Mouse (Mus musculus) midbrain, embryonic 15.5 days (tissue): ENCODE results near the gene Rrp1. TPM values are rescaled to one million over a fixed set of nuclear protein-coding genes. Genes with fewer than 3 reads are reported as not detected.
"Not testable (repeated sequence)": the region's sequence is repeated elsewhere in the genome, so short reads cannot be mapped to it uniquely, and the experiment has no call there.

Experiments
- ATAC-seq: fragments of 200-750 bp; cut with Nextera tagmentation; replicated peaks from 2 replicates; pipeline ENCODE4 v1.8.0; 2017; ENCODE audit warnings: moderate TSS enrichment
- H3K27ac ChIP-seq: fragments of 300-500 bp; sonication (generic); 2 replicates; pipeline ENCODE4 v1.5.1; 2015; ENCODE audit warnings: mild to moderate bottlenecking, inconsistent platforms
- H3K27me3 ChIP-seq: fragments of 300-500 bp; sonication (generic); replicated peaks from 2 replicates; pipeline ENCODE4 v1.6.1; 2015; ENCODE audit warnings: inconsistent platforms
- H3K36me3 ChIP-seq: fragments of 300-500 bp; sonication (generic); replicated peaks from 2 replicates; pipeline ENCODE4 v1.6.1; 2015; ENCODE audit warnings: inconsistent platforms
- H3K4me1 ChIP-seq: fragments of 300-500 bp; sonication (generic); 2 replicates; pipeline ENCODE4 v1.6.1; 2015; ENCODE audit warnings: inconsistent platforms
- H3K4me2 ChIP-seq: fragments of 300-500 bp; sonication (generic); 2 replicates; pipeline ENCODE4 v1.6.1; 2015; ENCODE audit warnings: inconsistent platforms, mild to moderate bottlenecking, moderate library complexity
- H3K4me3 ChIP-seq: fragments of 300-500 bp; sonication (generic); 2 replicates; pipeline ENCODE4 v1.5.1; 2015; ENCODE audit warnings: mild to moderate bottlenecking, inconsistent platforms
- H3K9ac ChIP-seq: fragments of 300-500 bp; sonication (generic); 2 replicates; pipeline ENCODE4 v1.6.1; 2015; ENCODE audit warnings: mild to moderate bottlenecking, inconsistent platforms
- H3K9me3 ChIP-seq: fragments of 300-500 bp; sonication (generic); 2 replicates; pipeline ENCODE4 v1.6.1; 2016; ENCODE audit warnings: inconsistent platforms
- WGBS: fragments of 180-500 bp; shearing (Covaris S2); methylation state at CpG from one replicate; pipeline ENCODE4 v1.1.7; 2015; ENCODE audit warnings: mixed read lengths; 5-methylcytosine and 5-hydroxymethylcytosine counted together
- polyA plus RNA-seq: library from polyadenylated mRNA; unstranded; fragments of >200 nt; fragmentation: Nextera tagmentation; extraction: Ambion mirVana; gene quantifications from 2 replicates; pipeline ENCODE4 v1.2.1, GENCODE M21; 2015

Gene Rrp1
- polyA plus RNA-seq, 1 experiment from 2014 or later, result 419 TPM

DNA sequence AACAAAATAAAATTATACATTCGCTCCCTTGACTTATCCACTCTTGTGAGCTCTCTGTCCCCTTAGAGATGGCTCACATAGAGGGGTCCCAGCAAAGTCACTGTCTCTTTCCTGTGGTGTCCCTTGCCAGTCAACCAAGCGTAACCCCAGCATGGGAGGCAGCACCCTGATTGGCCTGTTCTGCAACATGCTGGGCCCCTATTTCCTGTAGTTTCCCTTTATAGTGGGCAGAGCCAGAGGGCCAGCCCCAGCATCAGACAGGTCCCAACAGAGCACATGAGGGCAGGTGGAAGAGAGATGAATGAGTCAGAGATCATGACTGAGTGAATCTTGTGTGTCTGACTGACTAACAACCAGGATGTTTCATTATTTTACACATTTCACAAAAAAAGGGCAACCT is 8.1 kb upstream of the Rrp1 start:
- Histone ChIP-seq H3K4me2 (no peak overlapping the region), H3K4me1 (peaks cover 6% of the 10 kb centered on the region; the same call in 1 of the 2 replicates), H3K4me3 (no peak overlapping the region), H3K27ac (no peak overlapping the region), H3K27me3 (no peaks in the 10 kb centered on the region), H3K36me3 (no peaks in the 10 kb centered on the region), H3K9me3 (no peaks in the 10 kb centered on the region), H3K9ac (no peak overlapping the region)
- WGBS, result 84% methylated on average over 2 of the region's 2 CpGs
- no peak for ATAC-seq

DNA sequence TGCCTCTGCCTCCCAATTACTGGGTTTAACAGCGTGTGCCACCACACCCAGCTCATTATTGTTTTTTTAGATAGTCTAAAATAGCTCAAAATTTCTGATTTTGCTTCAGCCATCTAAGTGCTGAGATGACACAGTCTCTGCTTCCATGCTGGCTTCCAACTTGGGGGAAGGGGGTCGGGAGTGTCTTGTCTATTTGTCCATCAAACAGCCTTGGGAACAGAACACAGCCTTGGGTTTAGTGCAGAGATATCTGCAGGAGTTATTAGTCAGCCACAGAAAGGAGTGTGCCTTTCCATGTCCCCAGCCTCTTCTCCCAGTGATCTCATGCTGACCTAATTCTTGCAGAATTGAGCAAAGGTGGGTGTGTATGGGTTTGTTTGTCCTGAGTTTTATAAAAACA is 5.9 kb upstream of the Rrp1 start:
- Histone ChIP-seq H3K27me3 (no peaks in the 10 kb centered on the region), H3K27ac (no peak overlapping the region), H3K4me1 (no peaks in the 10 kb centered on the region), H3K9ac (no peak overlapping the region), H3K9me3 (no peaks in the 10 kb centered on the region), H3K4me2 (no peak overlapping the region), H3K4me3 (no peak overlapping the region), H3K36me3 (no peaks in the 10 kb centered on the region)
- 81% methylated on average over 2 of the region's 2 CpGs for WGBS
- no peak for ATAC-seq

DNA sequence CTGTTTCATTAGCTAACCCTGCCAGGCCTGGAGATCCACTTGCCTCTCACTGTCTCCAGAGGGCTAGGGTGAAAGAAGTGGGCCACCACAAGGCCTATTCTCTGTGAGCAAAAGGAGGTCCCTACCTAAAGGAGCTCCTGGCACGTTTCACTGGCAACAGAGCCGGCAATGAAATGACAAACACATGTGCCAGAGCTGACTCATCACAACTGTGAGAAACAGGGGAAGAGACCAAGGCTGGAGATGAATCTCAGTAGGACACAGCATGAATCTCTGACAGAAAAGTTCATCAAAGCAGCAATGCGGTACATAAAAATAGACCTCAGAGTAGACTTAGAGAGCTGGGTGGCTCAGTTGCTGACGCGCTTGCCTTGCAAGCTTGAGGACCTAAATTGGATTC is 5.0 kb upstream of the Rrp1 start:
- H3K4me2 ChIP-seq, result no peak overlapping the region
- 62% methylated on average over 5 of the region's 5 CpGs for WGBS
- no peaks in the 10 kb centered on the region for H3K36me3 ChIP-seq
- H3K27ac ChIP-seq, result no peak overlapping the region
- H3K4me1 ChIP-seq, result no peaks in the 10 kb centered on the region; the same call in 1 of the 2 replicates
- H3K4me3 ChIP-seq, result no peak overlapping the region
- H3K9ac ChIP-seq, result no peak overlapping the region
- H3K9me3 ChIP-seq, result no peaks in the 10 kb centered on the region
- no peaks in the 10 kb centered on the region for H3K27me3 ChIP-seq
- ATAC-seq, result no peak

DNA sequence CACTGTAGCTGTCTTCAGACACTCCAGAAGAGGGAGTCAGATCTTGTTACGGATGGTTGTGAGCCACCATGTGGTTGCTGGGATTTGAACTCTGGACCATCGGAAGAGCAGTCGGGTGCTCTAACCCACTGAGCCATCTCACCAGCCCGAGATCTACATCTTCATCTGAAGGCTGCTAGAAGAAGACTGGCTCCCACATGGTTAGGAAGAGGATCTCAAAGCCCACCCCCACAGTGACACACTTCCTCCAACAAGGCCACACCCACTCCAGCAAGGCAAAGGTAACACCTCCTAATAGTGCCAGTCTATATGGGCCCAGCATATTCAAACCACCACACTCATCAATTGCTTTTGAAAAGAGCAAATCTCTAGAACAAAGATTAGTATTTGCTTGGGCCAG is 2.1 kb upstream of the Rrp1 start:
- not testable (repeated sequence) for H3K36me3 ChIP-seq, H3K9ac ChIP-seq, H3K27me3 ChIP-seq, H3K9me3 ChIP-seq, ATAC-seq, H3K4me2 ChIP-seq, H3K27ac ChIP-seq, H3K4me3 ChIP-seq
- H3K4me1 ChIP-seq, result peaks cover 16% of the 10 kb centered on the region
- 88% methylated on average over 4 of the region's 4 CpGs for WGBS

DNA sequence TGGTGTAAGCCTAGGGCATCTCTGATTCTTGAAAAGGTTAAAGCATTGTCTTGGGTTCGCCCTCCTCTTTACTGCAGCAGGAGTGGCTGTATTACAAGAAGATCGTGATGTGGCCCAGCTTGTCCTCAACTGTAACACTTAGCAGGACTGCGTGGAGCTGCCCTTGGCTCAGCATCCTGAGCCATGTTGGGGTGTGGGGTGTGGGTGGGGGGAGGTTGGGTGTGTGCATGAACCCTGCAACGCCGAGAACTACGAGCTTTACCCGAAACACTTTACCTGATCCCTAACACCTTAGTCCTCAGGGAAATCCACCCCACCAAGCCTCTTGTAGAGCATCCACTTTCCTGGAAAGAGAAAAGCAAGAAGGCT is 293 bp upstream of the Rrp1 start:
- peak; percentile 74 for ATAC-seq
- WGBS, result 49% methylated on average over 7 of the region's 7 CpGs
- peaks cover 16% of the 10 kb centered on the region for H3K4me1 ChIP-seq
- peak overlapping the region; percentile 66 for H3K9ac ChIP-seq
- no peaks in the 10 kb centered on the region for H3K9me3 ChIP-seq
- H3K4me3 ChIP-seq, result peak overlapping the region; percentile 76
- peak overlapping the region; percentile 88 for H3K27ac ChIP-seq
- H3K4me2 ChIP-seq, result peak overlapping the region; percentile 85
- H3K36me3 ChIP-seq, result peaks cover 13% of the 10 kb centered on the region
- H3K27me3 ChIP-seq, result no peaks in the 10 kb centered on the region

DNA sequence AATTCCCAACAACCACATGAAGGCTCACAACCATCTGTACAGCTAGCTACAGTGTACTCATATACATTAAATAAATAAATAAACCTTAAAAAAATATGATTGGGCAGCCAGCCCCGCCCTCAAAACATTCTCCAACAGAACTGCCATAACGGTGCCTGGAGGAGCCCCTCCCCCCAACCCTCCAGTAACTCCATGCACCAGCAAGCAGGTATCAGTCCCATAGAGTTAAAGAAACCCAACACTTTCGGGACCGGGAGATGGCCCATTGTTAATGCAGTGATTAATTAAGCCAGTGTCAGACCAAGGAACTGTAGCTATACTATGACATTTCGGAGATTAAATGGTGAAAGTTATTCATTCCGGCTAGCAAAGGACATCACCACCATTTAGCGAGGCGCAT is 992 bp downstream of the Rrp1 start:
- H3K36me3 ChIP-seq, result peaks cover 25% of the 10 kb centered on the region
- WGBS, result 14% methylated on average over 8 of the region's 8 CpGs
- no peaks in the 10 kb centered on the region for H3K27me3 ChIP-seq
- H3K4me3 ChIP-seq, result peak overlapping the region; percentile 76
- ATAC-seq, result peak; percentile 18
- peak overlapping the region; percentile 66 for H3K9ac ChIP-seq
- peak overlapping the region; percentile 88 for H3K27ac ChIP-seq
- peak overlapping the region; percentile 85 for H3K4me2 ChIP-seq
- H3K4me1 ChIP-seq, result peaks cover 16% of the 10 kb centered on the region
- no peaks in the 10 kb centered on the region for H3K9me3 ChIP-seq

DNA sequence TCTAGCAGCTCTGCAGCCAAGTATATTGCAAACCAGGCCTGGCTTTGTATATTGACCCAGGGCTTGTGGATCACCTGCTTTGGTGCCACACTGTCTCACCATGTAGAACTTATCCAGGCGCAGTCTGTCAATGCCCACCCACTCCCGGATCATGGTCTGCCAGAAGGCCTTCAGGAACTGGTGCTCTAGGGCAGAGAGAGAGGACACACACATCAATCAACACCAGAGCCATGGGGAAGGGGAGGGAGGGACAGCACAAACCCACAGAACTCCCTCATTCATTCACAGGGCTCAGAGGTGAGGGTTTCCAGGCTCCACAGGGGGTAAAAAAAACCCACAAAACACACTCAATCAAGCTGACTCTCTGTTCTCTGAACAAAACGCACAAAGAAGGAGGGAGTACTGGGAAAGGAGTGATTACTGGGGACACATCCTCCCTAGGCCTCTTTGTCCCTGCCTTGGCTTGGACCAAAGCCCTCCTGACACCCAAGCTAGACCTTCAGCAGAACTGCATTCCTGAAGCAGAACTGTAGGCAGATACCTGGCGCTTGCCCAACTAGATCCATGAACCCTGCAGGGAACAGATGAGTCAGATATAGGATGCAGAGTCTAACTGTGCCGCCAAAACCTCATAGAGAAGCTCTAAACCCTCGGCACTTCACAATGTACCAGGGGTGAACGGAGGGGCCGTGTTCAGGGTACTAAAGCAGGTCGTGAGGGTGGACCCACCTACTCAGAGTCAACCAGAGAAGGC is 3.6 kb downstream of the Rrp1 start:
- Histone ChIP-seq H3K27ac (no peak overlapping the region), H3K27me3 (no peaks in the 10 kb centered on the region), H3K4me1 (peaks cover 16% of the 10 kb centered on the region), H3K4me3 (no peak overlapping the region), H3K36me3 (peaks cover 48% of the 10 kb centered on the region), H3K4me2 (no peak overlapping the region), H3K9ac (no peak overlapping the region), H3K9me3 (no peaks in the 10 kb centered on the region)
- WGBS, result 90% methylated on average over 9 of the region's 9 CpGs
- ATAC-seq, result no peak

DNA sequence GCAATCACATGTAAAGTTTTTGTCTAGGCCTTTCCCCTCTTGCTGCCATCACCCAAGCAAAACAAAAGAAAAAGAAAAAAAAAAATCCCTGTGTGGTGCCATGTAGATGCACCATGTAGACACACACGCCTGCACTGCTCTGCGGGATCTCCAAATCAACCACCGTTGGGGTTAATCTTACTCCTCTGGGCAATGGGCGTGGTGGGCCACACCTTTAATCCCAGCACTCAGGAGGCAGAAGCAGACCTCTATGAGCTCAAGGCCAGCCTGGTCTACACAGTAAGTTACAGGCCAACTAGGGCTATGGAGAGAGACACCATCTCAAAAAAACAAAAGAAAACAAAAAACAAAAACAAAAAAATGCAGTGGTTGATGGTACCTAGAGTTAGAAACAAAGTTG is 5.7 kb downstream of the Rrp1 start:
- no peak for ATAC-seq
- peaks cover 68% of the 10 kb centered on the region for H3K36me3 ChIP-seq
- 91% methylated on average over 4 of the region's 4 CpGs for WGBS

DNA sequence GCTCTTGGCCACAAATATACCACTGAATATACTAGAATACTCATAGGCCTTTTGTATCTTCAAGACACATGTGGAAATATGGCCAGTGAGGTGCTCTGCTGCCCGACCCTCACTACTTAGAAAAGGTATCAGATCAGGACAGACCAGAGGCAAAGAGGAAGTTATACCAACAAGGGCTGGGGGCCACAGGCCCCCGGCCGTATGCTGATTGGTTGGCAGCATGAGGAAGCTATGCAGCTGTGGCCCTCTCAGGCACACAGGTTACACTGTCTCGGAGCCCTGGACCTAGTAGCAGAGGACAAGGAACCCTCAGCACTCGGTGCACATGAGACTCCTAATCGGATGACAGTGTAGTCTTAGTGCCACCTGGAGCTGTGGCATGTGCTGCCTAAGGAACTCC is 6.7 kb downstream of the Rrp1 start:
- H3K27ac ChIP-seq, result no peak overlapping the region
- WGBS, result 95% methylated on average over 6 of the region's 6 CpGs
- no peak overlapping the region for H3K4me2 ChIP-seq
- H3K9me3 ChIP-seq, result no peaks in the 10 kb centered on the region
- H3K27me3 ChIP-seq, result no peaks in the 10 kb centered on the region
- no peak overlapping the region for H3K9ac ChIP-seq
- peaks cover 6% of the 10 kb centered on the region for H3K4me1 ChIP-seq
- H3K4me3 ChIP-seq, result no peak overlapping the region
- ATAC-seq, result no peak
- H3K36me3 ChIP-seq, result peaks cover 78% of the 10 kb centered on the region

More for the DNA sequence above, 5.7 kb downstream of the Rrp1 start:
- no peaks in the 10 kb centered on the region for H3K27me3 ChIP-seq
- H3K9ac ChIP-seq, result no peak overlapping the region
- no peak overlapping the region for H3K4me3 ChIP-seq
- no peak overlapping the region for H3K27ac ChIP-seq
- no peak overlapping the region for H3K4me2 ChIP-seq
- peaks cover 16% of the 10 kb centered on the region for H3K4me1 ChIP-seq
- no peaks in the 10 kb centered on the region for H3K9me3 ChIP-seq

DNA sequence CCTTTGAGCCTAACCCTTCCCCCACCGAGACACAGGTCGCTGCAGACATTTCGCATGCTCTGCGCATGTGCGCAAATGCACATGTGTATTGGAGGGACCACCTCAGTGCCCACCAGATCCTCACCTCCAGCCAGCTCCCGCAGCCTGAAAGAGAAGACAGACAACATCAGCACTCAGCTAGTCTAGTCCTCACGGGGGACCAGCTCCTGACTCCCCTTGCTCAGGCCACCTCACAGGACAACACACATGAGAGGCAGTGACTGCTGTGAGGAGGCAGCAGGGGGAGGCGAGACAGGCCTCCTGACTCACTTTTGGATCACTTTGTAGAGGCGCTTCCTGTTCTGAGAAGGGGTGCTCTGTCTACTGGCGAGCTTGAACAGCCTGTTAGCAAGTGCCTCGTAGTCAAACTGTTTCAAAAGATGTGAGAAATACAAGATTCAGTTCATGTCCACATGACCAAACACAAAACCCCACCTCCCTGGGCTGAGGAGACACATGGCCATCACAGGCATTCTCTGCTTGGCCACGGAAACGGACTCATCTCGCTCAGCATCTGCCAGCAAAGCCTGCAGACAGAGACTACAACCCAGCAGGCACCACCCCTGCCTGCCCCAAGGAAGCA is 10.4 kb downstream of the Rrp1 start:
- Histone ChIP-seq H3K27me3 (no peaks in the 10 kb centered on the region), H3K9me3 (no peaks in the 10 kb centered on the region), H3K36me3 (peaks cover 72% of the 10 kb centered on the region), H3K27ac (no peak overlapping the region), H3K4me3 (no peak overlapping the region), H3K9ac (no peak overlapping the region), H3K4me1 (0 out of 2 replicates have a peak, but pooled peaks cover 8% of the 10 kb centered on the region), H3K4me2 (no peak overlapping the region)
- no peak for ATAC-seq
- 93% methylated on average over 14 of the region's 14 CpGs for WGBS

DNA sequence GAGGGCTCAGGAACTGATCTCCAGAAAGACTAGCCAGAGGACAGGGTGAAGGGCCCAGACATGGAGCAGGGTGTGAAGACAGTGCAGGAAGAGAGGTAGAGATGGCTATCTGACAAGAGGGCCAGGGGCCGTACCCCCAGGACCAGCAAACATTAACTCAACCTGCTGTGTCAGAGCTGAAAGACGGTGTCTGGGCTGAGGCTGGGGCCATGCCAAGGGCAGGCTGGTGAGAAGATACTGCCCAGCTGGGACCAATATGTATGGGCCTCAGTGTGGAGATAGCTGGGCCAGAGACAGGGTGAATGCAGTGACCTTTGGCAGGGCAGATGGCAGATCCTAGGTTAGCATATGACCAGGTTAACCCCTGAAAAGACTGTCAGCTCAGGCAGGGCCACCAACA is 11.7 kb downstream of the Rrp1 start:
- H3K4me3 ChIP-seq, result no peak overlapping the region
- H3K36me3 ChIP-seq, result peaks cover 59% of the 10 kb centered on the region
- no peak overlapping the region for H3K4me2 ChIP-seq

DNA sequence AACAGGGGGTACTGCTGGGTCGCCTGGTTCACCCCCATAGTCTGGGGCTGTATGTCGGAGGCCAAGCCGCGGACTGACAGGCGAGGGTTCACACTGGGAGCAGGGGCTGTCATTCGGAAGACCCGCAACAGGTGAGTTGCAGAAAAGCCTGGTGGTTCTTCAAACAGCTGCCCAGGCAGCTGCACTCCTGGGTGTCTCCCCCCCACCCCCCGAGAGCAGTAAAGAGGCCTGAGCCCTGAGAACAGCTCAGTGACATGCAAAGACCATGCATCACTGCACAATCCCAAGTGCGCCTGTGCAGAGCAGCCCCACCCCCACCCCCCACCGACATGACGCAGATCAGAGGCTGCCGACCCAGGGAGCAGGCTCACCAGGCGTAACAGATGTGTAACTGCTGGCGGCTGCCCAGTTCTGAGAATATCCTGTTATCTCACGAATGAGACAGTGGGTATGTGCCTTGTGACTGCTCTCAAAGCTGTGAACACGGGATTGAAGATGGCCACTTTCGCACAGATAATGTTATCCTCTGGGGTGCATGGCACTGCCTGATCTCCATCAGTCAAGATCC is 13.7 kb downstream of the Rrp1 start:
- H3K4me3 ChIP-seq, result no peak overlapping the region
- peaks cover 22% of the 10 kb centered on the region for H3K4me1 ChIP-seq
- WGBS, result 36% methylated on average over 17 of the region's 17 CpGs
- 0 out of 2 replicates have a peak, but pooled peaks have one; percentile 12 for ATAC-seq
- no peaks in the 10 kb centered on the region for H3K9me3 ChIP-seq
- no peaks in the 10 kb centered on the region for H3K27me3 ChIP-seq
- H3K27ac ChIP-seq, result 0 out of 2 replicates have a peak overlapping the region, but pooled peaks have one; percentile 4
- H3K36me3 ChIP-seq, result peaks cover 42% of the 10 kb centered on the region
- H3K9ac ChIP-seq, result no peak overlapping the region
- H3K4me2 ChIP-seq, result no peak overlapping the region

More for the DNA sequence above, 11.7 kb downstream of the Rrp1 start:
- H3K27ac ChIP-seq, result no peak overlapping the region
- H3K9me3 ChIP-seq, result no peaks in the 10 kb centered on the region
- peaks cover 14% of the 10 kb centered on the region for H3K4me1 ChIP-seq
- no peak for ATAC-seq
- no peaks in the 10 kb centered on the region for H3K27me3 ChIP-seq
- H3K9ac ChIP-seq, result no peak overlapping the region
- WGBS, result 98% methylated on average over 2 of the region's 2 CpGs

DNA sequence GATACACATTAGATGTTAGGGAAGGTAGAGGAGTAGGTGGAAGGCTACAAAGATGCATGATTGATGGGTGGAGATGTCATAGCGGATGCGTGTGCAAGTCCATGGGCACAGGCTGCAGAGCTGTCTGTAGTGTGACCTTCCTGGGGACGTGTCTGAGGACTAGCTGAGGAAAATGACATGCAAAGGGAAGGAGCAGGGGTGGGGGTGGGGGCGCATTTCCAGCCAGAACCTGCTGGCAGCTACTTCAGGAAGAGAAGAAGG is 16.3 kb downstream of the Rrp1 start:
- Histone ChIP-seq H3K9me3 (no peaks in the 10 kb centered on the region), H3K4me2 (peak overlapping the region; percentile 41), H3K9ac (peak overlapping the region; percentile 24), H3K27me3 (peaks cover 9% of the 10 kb centered on the region), H3K27ac (peak overlapping the region; percentile 75), H3K4me3 (no peak overlapping the region), H3K4me1 (peaks cover 22% of the 10 kb centered on the region), H3K36me3 (peaks cover 17% of the 10 kb centered on the region)
- WGBS, result 55% methylated on average over 4 of the region's 4 CpGs
- ATAC-seq, result peak; percentile 50
